9 mouse cellular contexts compared by ENCODE assay signal in genomic region chr3:55151656-55152433, GRCm38 (mm10). TPM values are rescaled to one million over a fixed set of nuclear protein-coding genes. Genes with fewer than 3 reads are reported as not detected.
DNase-seq lines count a peak whose midpoint lies in the region; ATAC-seq and TF ChIP-seq lines count a peak whose summit lies in the region.
"Had no signal": no experiment of that assay in that cellular context is flagged by ENCODE, and none has a peak within 500 bp of the region (broad histone marks: within the 10 kb centered on the region; RNA-seq: fewer than 3 reads in every experiment).

No protein-coding gene starts in this region.

- H3K36me3 ChIP-seq in kidney, embryonic 14.5 days (ENCODE audit: control insufficient read depth, insufficient read depth, low read length) = no peaks in the 10 kb centered on the region
- H3K36me3 ChIP-seq in forebrain, embryonic 11.5 days (ENCODE audit: control insufficient read depth, insufficient read depth, low read length) = no peaks in the 10 kb centered on the region
- no peaks in the 10 kb centered on the region for H3K36me3 ChIP-seq in hindbrain, postnatal 0 days (ENCODE audit: insufficient read depth, low read length)
- H3K36me3 ChIP-seq in midbrain, postnatal 0 days (ENCODE audit: insufficient read depth, low read length) = no peaks in the 10 kb centered on the region

- ATAC-seq in kidney, embryonic 14.5 days (ENCODE audit: low FRiP score, low TSS enrichment) = no peak
- no peak for ATAC-seq in forebrain, embryonic 11.5 days (replicated peaks; ENCODE audit: low FRiP score)
- ATAC-seq in hindbrain, postnatal 0 days = peak; percentile 69
- peak; percentile 48; the same call in 1 of the 2 replicates for ATAC-seq in midbrain, postnatal 0 days (ENCODE audit: low FRiP score)

- no peak overlapping the region for H3K9ac ChIP-seq in kidney, embryonic 14.5 days (ENCODE audit: low read depth, low read length)
- no peak overlapping the region for H3K9ac ChIP-seq in forebrain, embryonic 11.5 days (ENCODE audit: low read length)
- no peak overlapping the region for H3K9ac ChIP-seq in hindbrain, postnatal 0 days (replicated peaks; ENCODE audit: low read length)
- no peak overlapping the region for H3K9ac ChIP-seq in midbrain, postnatal 0 days (replicated peaks; ENCODE audit: low read length, poor library complexity, severe bottlenecking)

- TF ChIP-seq CTCF in brain, embryonic 14.5 days (IDR thresholded peaks at IDR 0.05; ENCODE audit: borderline replicate concordance, extremely low read depth, insufficient read depth, insufficient read length) = peak; percentile 77; the same call in 1 of the 2 replicates
- TF ChIP-seq CTCF in hindbrain, postnatal 0 days (IDR thresholded peaks at IDR 0.05; ENCODE audit: low read depth) = peak; percentile 94
- peak; percentile 98 for TF ChIP-seq CTCF in midbrain, postnatal 0 days (IDR thresholded peaks at IDR 0.05)

- H3K4me3 ChIP-seq in kidney, embryonic 14.5 days (ENCODE audit: low read length) = no peak overlapping the region
- no peak overlapping the region for H3K4me3 ChIP-seq in forebrain, embryonic 11.5 days (ENCODE audit: low read depth, low read length)
- no peak overlapping the region for H3K4me3 ChIP-seq in hindbrain, postnatal 0 days (ENCODE audit: low read length)
- no peak overlapping the region for H3K4me3 ChIP-seq in midbrain, postnatal 0 days (ENCODE audit: low read depth, low read length)

- no peaks in the 10 kb centered on the region for H3K9me3 ChIP-seq in kidney, embryonic 14.5 days (ENCODE audit: control insufficient read depth, low read length)
- H3K9me3 ChIP-seq in forebrain, embryonic 11.5 days (ENCODE audit: control insufficient read depth, low read length) = no peaks in the 10 kb centered on the region
- H3K9me3 ChIP-seq in hindbrain, postnatal 0 days (ENCODE audit: low read length) = no peaks in the 10 kb centered on the region
- no peaks in the 10 kb centered on the region for H3K9me3 ChIP-seq in midbrain, postnatal 0 days (ENCODE audit: low read length)

- WGBS in kidney, embryonic 14.5 days = 33% methylated on average over 7 of the region's 7 CpGs
- 48% methylated on average over 7 of the region's 7 CpGs for WGBS in forebrain, embryonic 11.5 days
- WGBS in hindbrain, postnatal 0 days = 30% methylated on average over 7 of the region's 7 CpGs
- 33% methylated on average over 7 of the region's 7 CpGs for WGBS in midbrain, postnatal 0 days

- no peak overlapping the region for H3K27ac ChIP-seq in kidney, embryonic 14.5 days (ENCODE audit: low read depth, low read length)
- H3K27ac ChIP-seq in forebrain, embryonic 11.5 days (ENCODE audit: low read depth, low read length) = no peak overlapping the region
- H3K27ac ChIP-seq in hindbrain, postnatal 0 days = no peak overlapping the region
- H3K27ac ChIP-seq in midbrain, postnatal 0 days (ENCODE audit: low read depth, low read length) = no peak overlapping the region

- no peaks in the 10 kb centered on the region for H3K4me1 ChIP-seq in kidney, embryonic 14.5 days (ENCODE audit: control insufficient read depth, insufficient read depth, low read length)
- H3K4me1 ChIP-seq in forebrain, embryonic 11.5 days (replicated peaks; ENCODE audit: control insufficient read depth, insufficient read depth, low read length) = peaks cover 4% of the 10 kb centered on the region; the same call in 1 of the 2 replicates
- no peaks in the 10 kb centered on the region for H3K4me1 ChIP-seq in hindbrain, postnatal 0 days (ENCODE audit: insufficient read depth, low read length)
- H3K4me1 ChIP-seq in midbrain, postnatal 0 days (ENCODE audit: insufficient read depth, low read length) = no peaks in the 10 kb centered on the region

- no peak overlapping the region for H3K4me2 ChIP-seq in kidney, embryonic 14.5 days (replicated peaks; ENCODE audit: low read depth, low read length)
- no peak overlapping the region for H3K4me2 ChIP-seq in forebrain, embryonic 11.5 days (ENCODE audit: low read depth, low read length, severe bottlenecking)
- no peak overlapping the region for H3K4me2 ChIP-seq in hindbrain, postnatal 0 days (ENCODE audit: low read depth, low read length)
- H3K4me2 ChIP-seq in midbrain, postnatal 0 days (ENCODE audit: low read depth, low read length, poor library complexity, severe bottlenecking) = no peak overlapping the region

- DNase-seq in kidney, adult 18-20 months = peak; percentile 68
- peak; percentile 84 for DNase-seq in brain, embryonic 14.5 days (ENCODE audit: low read depth)
- peak; percentile 66 for DNase-seq in forebrain, embryonic 11.5 days (ENCODE audit: low spot score)
- peak; percentile 89 for DNase-seq in hindbrain, postnatal 0 days (ENCODE audit: low spot score)
- DNase-seq in left cerebral cortex, postnatal 14 days (ENCODE audit: low spot score in 2 of 2) = peak; percentile 71 to 80
- peak; percentile 84 for DNase-seq in midbrain, postnatal 0 days (ENCODE audit: low spot score)
- DNase-seq in spleen, postnatal 36 days (ENCODE audit: low spot score in 2 of 2) = no peak

- no peaks in the 10 kb centered on the region for H3K27me3 ChIP-seq in kidney, embryonic 14.5 days (ENCODE audit: control insufficient read depth, insufficient read depth, low read length)
- H3K27me3 ChIP-seq in forebrain, embryonic 11.5 days (ENCODE audit: control insufficient read depth, insufficient read depth, low read length) = no peaks in the 10 kb centered on the region
- H3K27me3 ChIP-seq in hindbrain, postnatal 0 days (ENCODE audit: insufficient read depth, low read length) = no peaks in the 10 kb centered on the region
- no peaks in the 10 kb centered on the region for H3K27me3 ChIP-seq in midbrain, postnatal 0 days (ENCODE audit: insufficient read depth, low read length)

- intact Hi-C loops in left cerebral cortex, postnatal 14 days (cut with DNase I) = loop anchor here (2.0 to 5.0 kb wide), 3 partner anchors 40 to 203 kb away; partner anchors contain the start of gene Spg20

- TF ChIP-seq POLR2A in brain, embryonic 14.5 days (IDR thresholded peaks at IDR 0.05; ENCODE audit: borderline replicate concordance, extremely low read depth, insufficient read depth, insufficient read length, poor library complexity, severe bottlenecking) = no peak

RNA-seq across cellular contexts. Expression of gene Ccdc169, which starts 14.7 kb away (rescaled TPM):
- not detected in 2 replicates for polyA plus RNA-seq in kidney, embryonic 14.5 days (2014; fragmentation: Nextera tagmentation; extraction: Ambion mirVana)
- 0.25 and 0.33 TPM in 2 replicates for polyA plus RNA-seq in brain, embryonic 14.5 days (2012; rRNA removed)
- 0.08 and 0.12 TPM in 2 replicates for polyA plus RNA-seq in forebrain, embryonic 11.5 days (2014; fragmentation: Nextera tagmentation; extraction: Ambion mirVana)
- total RNA-seq in hindbrain, postnatal 0 days (2014; rRNA removed) = 0.54 TPM in 1 of 2 replicates, not detected in the other
- 0.06 TPM in 1 of 2 replicates, not detected in the other for polyA plus RNA-seq in hindbrain, postnatal 0 days (2015; fragmentation: Nextera tagmentation; extraction: Ambion mirVana)
- total RNA-seq in left cerebral cortex, postnatal 14 days (2021) = under 1 TPM in 1 of 2 experiments, not detected in 1; 0.15 TPM
- 0.05 and 2.2 TPM in 2 replicates for total RNA-seq in midbrain, postnatal 0 days (2014; rRNA removed)
- 0.11 and 0.16 TPM in 2 replicates for polyA plus RNA-seq in midbrain, postnatal 0 days (2015; fragmentation: Nextera tagmentation; extraction: Ambion mirVana)

RNA-seq across cellular contexts. Expression of gene Sohlh2, which starts 30.0 kb away (rescaled TPM):
- polyA plus RNA-seq in kidney, embryonic 14.5 days (2014; fragmentation: Nextera tagmentation; extraction: Ambion mirVana) = not detected in 2 replicates
- polyA plus RNA-seq in brain, embryonic 14.5 days (2012; rRNA removed) = 0.04 TPM in 1 of 2 replicates, not detected in the other
- polyA plus RNA-seq in forebrain, embryonic 11.5 days (2014; fragmentation: Nextera tagmentation; extraction: Ambion mirVana) = 0.11 TPM in 1 of 2 replicates, not detected in the other
- not detected in 2 replicates for total RNA-seq in hindbrain, postnatal 0 days (2014; rRNA removed)
- polyA plus RNA-seq in hindbrain, postnatal 0 days (2015; fragmentation: Nextera tagmentation; extraction: Ambion mirVana) = 0.08 TPM in 2 replicates
- not detected for total RNA-seq in left cerebral cortex, postnatal 14 days (2021)
- total RNA-seq in midbrain, postnatal 0 days (2014; rRNA removed) = not detected in 2 replicates
- polyA plus RNA-seq in midbrain, postnatal 0 days (2015; fragmentation: Nextera tagmentation; extraction: Ambion mirVana) = not detected in 2 replicates
- polyA plus RNA-seq: lung, embryonic 16.5 days had no signal

RNA-seq across cellular contexts. Expression of gene Spg20, which starts 39.9 kb away (rescaled TPM):
- 33.4 and 49.6 TPM in 2 replicates for polyA plus RNA-seq in kidney, embryonic 14.5 days (2014; fragmentation: Nextera tagmentation; extraction: Ambion mirVana)
- 13.2 and 15.7 TPM in 2 replicates for polyA plus RNA-seq in brain, embryonic 14.5 days (2012; rRNA removed)
- polyA plus RNA-seq in forebrain, embryonic 11.5 days (2014; fragmentation: Nextera tagmentation; extraction: Ambion mirVana) = 53.3 and 53.6 TPM in 2 replicates
- total RNA-seq in hindbrain, postnatal 0 days (2014; rRNA removed) = 14.8 and 18.4 TPM in 2 replicates
- polyA plus RNA-seq in hindbrain, postnatal 0 days (2015; fragmentation: Nextera tagmentation; extraction: Ambion mirVana) = 10.0 and 10.9 TPM in 2 replicates
- total RNA-seq in left cerebral cortex, postnatal 14 days (2021) = 10 to 100 TPM; 16.5 to 17.0 TPM
- total RNA-seq in midbrain, postnatal 0 days (2014; rRNA removed) = 13.4 and 15.5 TPM in 2 replicates
- 8.3 and 9.3 TPM in 2 replicates for polyA plus RNA-seq in midbrain, postnatal 0 days (2015; fragmentation: Nextera tagmentation; extraction: Ambion mirVana)

Comparison
In these comparisons a context has a peak if more than half of its experiments do, and no peak if none do; other contexts are left out.
1. DNase-seq: peak in kidney, adult 18-20 months (single experiment), brain, embryonic 14.5 days (single experiment), forebrain, embryonic 11.5 days (single experiment), hindbrain, postnatal 0 days (single experiment), left cerebral cortex, postnatal 14 days (2 of 2) and midbrain, postnatal 0 days (single experiment); none in spleen, postnatal 36 days (0 of 2).
2. ATAC-seq: peak in hindbrain, postnatal 0 days (single experiment) and midbrain, postnatal 0 days (single experiment); none in kidney, embryonic 14.5 days (single experiment) and forebrain, embryonic 11.5 days (single experiment).
3. Peak in every context shown above with its lines, with median percentiles within 50 percentile points of each other: CTCF ChIP-seq.